Mouse (Mus musculus) midbrain, embryonic 16.5 days (tissue): ENCODE data around the gene Plekha1. TPM values are rescaled to one million over a fixed set of nuclear protein-coding genes. Genes with fewer than 3 reads are reported as not detected.

Experiments used
- ATAC-seq: fragments of 200-750 bp; cut with Nextera tagmentation; 2 replicates; pipeline ENCODE4 v1.8.0; 2017; ENCODE audit warnings: moderate TSS enrichment
- H3K27ac ChIP-seq: fragments of 300-500 bp; sonication (generic); 2 replicates; pipeline ENCODE4 v1.5.1; 2014; ENCODE audit warnings: mild to moderate bottlenecking, low read length, mixed read lengths
- H3K27me3 ChIP-seq: fragments of 300-500 bp; sonication (generic); 2 replicates; pipeline ENCODE4 v1.6.1; 2014; ENCODE audit warnings: low read depth, low read length, mixed read lengths; ENCODE audit not compliant: control insufficient read depth, insufficient read depth
- H3K36me3 ChIP-seq: fragments of 300-500 bp; sonication (generic); 2 replicates; pipeline ENCODE4 v1.6.1; 2014; ENCODE audit warnings: mild to moderate bottlenecking, low read length, moderate library complexity, mixed read lengths; ENCODE audit not compliant: control insufficient read depth, insufficient read depth
- H3K4me1 ChIP-seq: fragments of 300-500 bp; sonication (generic); 2 replicates; pipeline ENCODE4 v1.6.1; 2014; ENCODE audit warnings: mild to moderate bottlenecking, low read length, mixed read lengths; ENCODE audit not compliant: control insufficient read depth, insufficient read depth
- H3K4me2 ChIP-seq: fragments of 300-500 bp; sonication (generic); 2 replicates; pipeline ENCODE4 v1.6.1; 2014; ENCODE audit warnings: mild to moderate bottlenecking, low read length, mixed read lengths
- H3K4me3 ChIP-seq: fragments of 300-500 bp; sonication (generic); 2 replicates; pipeline ENCODE4 v1.5.1; 2014; ENCODE audit warnings: low read depth, mild to moderate bottlenecking, low read length, moderate library complexity, mixed read lengths
- H3K9ac ChIP-seq: fragments of 300-500 bp; sonication (generic); 2 replicates; pipeline ENCODE4 v1.6.1; 2014; ENCODE audit warnings: low read depth, low read length, mixed read lengths
- H3K9me3 ChIP-seq: fragments of 300-500 bp; sonication (generic); replicated peaks from 2 replicates; pipeline ENCODE4 v1.6.1; 2014; ENCODE audit warnings: mild to moderate bottlenecking, low read length, mixed read lengths; ENCODE audit not compliant: control insufficient read depth, poor library complexity, severe bottlenecking
- WGBS: fragments of 180-500 bp; shearing (Covaris S2); extraction: QIAGEN DNeasy Blood & Tissue Kit; methylation state at CpG from one replicate; pipeline ENCODE4 v1.1.7; 2014; 5-methylcytosine and 5-hydroxymethylcytosine counted together
- microRNA-seq: library from miRNA; unstranded; fragments of <30 nt; microRNA quantifications from one replicate; pipeline ENCODE4, GENCODE M21; 2017
- polyA plus RNA-seq: library from polyadenylated mRNA; unstranded; fragments of >200 nt; fragmentation: Nextera tagmentation; extraction: Ambion mirVana; gene quantifications from 2 replicates; pipeline ENCODE4 v1.2.1, GENCODE M21; 2015

Plekha1 gene
- polyA plus RNA-seq, 1 experiment from 2014 or later: 66.1 TPM

DNA sequence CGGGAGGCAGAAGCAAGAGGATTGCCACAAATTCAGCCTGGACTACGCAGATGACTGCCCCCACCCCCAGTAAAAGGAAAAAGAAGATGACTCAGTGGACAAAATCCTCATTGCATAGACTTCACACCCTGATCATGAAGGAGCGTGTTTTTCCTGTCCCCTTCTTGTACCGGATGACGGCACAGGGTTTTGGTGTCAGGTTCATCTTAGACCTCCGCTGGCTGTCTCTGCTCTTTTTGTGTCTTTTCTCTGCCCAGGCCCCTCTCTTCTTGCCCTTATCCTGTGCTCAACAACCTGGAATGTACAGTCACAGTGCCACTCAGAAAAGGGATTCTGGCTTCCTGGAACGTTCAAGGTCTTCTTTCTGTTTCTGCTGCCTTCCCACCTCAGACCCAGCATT is 84.9 kb downstream of the Plekha1 start:
- no peaks in the 10 kb centered on the region for H3K9me3 ChIP-seq
- no peak overlapping the region for H3K9ac ChIP-seq
- H3K4me2 ChIP-seq: no peak overlapping the region
- H3K27me3 ChIP-seq: no peaks in the 10 kb centered on the region
- no peaks in the 10 kb centered on the region for H3K36me3 ChIP-seq
- WGBS: 95% methylated on average over 7 of the region's 7 CpGs
- H3K4me1 ChIP-seq: no peaks in the 10 kb centered on the region
- H3K27ac ChIP-seq: no peak overlapping the region
- no peak overlapping the region for H3K4me3 ChIP-seq
- no peak for ATAC-seq

DNA sequence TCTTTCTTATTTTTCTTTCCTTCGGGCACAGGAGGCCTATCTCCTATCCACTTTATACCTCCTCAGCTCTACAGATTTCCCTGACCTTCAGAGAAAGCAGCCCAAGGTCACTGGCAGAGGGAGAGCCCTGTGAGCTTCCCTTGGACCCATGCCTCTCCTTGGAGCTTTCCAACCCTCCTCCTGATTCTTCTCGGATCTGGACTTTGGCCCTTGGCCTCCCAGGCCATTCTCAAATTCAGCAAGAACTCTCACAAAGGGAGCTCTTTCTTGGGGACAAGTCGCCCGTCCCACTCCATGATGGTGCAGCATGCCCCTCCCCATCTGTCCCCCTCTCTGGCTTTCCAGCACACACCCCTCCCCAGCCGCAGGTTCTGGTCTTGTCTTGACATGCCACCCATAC is 85.4 kb downstream of the Plekha1 start:
- WGBS: 90% methylated on average over 5 of the region's 5 CpGs
- no peaks in the 10 kb centered on the region for H3K36me3 ChIP-seq
- no peaks in the 10 kb centered on the region; the same call in 1 of the 2 replicates for H3K9me3 ChIP-seq
- H3K4me2 ChIP-seq: no peak overlapping the region
- ATAC-seq: no peak
- no peak overlapping the region for H3K9ac ChIP-seq
- H3K27me3 ChIP-seq: no peaks in the 10 kb centered on the region
- H3K4me3 ChIP-seq: no peak overlapping the region
- H3K4me1 ChIP-seq: no peaks in the 10 kb centered on the region
- H3K27ac ChIP-seq: no peak overlapping the region

DNA sequence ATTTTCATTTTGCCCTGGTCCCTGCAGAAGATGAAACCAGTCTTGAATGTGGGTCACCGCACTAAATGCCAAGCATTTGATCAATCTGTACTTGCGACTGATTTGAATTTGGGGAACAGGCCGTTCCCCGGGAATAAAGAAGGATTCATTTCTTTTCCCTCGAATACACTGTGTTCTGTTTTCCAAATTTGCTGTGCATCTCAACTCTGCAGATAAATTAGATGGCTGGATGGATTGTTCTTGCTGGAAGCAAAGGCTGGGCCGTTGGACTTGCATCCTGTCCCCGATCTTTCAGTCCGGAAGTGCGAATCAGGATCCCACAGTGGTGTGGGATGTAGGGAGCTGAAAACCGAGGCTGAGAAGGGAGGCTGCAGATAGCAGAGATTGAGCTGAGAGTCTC is 87.8 kb downstream of the Plekha1 start:
- Histone ChIP-seq H3K27ac (no peak overlapping the region), H3K4me2 (no peak overlapping the region), H3K9me3 (no peaks in the 10 kb centered on the region; the same call in 1 of the 2 replicates), H3K27me3 (no peaks in the 10 kb centered on the region), H3K4me1 (no peaks in the 10 kb centered on the region), H3K4me3 (no peak overlapping the region), H3K9ac (no peak overlapping the region), H3K36me3 (no peaks in the 10 kb centered on the region)
- ATAC-seq: no peak
- WGBS: 89% methylated on average over 10 of the region's 10 CpGs

DNA sequence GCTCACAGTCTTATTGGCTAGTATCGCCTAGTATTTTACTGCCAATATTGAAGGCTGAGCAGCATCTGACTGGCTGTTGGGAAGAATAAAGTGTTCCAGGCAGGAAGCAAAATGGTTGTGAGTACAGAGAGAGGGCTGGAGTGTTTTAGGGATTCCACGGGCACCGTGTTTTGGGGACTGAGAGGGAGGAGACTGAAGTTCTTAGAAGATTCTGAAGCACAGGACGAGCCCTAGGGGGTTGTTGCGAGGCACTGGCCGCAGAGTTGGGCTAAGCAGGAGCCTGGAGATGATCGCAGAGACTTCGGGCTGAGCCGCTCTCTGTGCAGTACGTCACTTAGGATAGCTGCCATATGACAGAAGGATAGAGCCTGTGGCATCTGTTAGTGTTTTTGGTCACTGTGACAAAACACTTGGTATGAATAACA is 88.6 kb downstream of the Plekha1 start:
- H3K9me3 ChIP-seq: no peaks in the 10 kb centered on the region; the same call in 1 of the 2 replicates
- no peak overlapping the region for H3K4me2 ChIP-seq
- H3K36me3 ChIP-seq: no peaks in the 10 kb centered on the region
- H3K4me1 ChIP-seq: no peaks in the 10 kb centered on the region
- WGBS: 87% methylated on average over 10 of the region's 10 CpGs
- H3K27ac ChIP-seq: no peak overlapping the region
- no peaks in the 10 kb centered on the region for H3K27me3 ChIP-seq
- no peak for ATAC-seq
- H3K4me3 ChIP-seq: no peak overlapping the region
- H3K9ac ChIP-seq: no peak overlapping the region

DNA sequence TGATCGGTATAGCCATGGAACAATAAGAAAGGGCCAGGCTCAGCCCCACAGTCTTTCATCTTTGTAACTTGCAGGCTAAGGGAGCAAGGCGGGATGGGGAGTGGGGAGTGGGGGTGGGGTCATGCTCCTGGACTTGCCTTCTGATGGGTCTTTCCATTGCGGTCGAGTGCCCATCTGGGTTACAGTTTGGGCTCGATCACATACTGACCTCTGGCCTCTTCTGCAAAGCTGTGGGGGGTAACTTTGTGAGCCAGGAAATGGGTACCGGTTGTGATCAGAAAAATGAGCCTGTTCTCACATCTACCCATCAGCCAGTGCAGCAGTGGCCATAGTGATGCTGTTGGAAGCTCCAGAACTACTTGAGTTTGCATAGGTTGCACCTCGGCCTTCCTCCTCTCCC is 93.0 kb downstream of the Plekha1 start:
- Histone ChIP-seq H3K9ac (no peak overlapping the region), H3K36me3 (no peaks in the 10 kb centered on the region), H3K4me3 (no peak overlapping the region), H3K4me1 (0 out of 2 replicates have a peak, but pooled peaks cover 2% of the 10 kb centered on the region), H3K4me2 (no peak overlapping the region), H3K27ac (no peak overlapping the region), H3K9me3 (no peaks in the 10 kb centered on the region; the same call in 1 of the 2 replicates), H3K27me3 (no peaks in the 10 kb centered on the region)
- WGBS: 70% methylated on average over 7 of the region's 7 CpGs
- ATAC-seq: no peak

DNA sequence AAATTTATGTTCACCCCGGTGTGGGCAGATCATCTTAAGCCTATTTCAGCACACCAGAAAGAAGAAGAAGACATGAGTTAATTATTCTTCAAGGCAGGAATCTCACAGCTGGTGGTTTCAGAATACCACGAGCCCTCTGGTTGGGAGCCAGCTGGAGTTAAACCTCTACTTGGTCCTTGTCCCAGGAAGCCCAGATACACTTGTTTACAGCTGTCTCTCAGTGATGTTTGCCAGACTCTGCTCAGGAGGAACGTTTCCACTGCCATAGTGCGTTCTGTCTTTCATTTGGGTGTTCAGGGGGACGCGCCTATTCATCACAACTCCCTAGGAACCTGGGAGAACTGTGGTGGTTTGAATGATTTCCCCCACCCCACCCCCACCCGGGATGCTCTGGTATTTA is 94.3 kb downstream of the Plekha1 start:
- ATAC-seq: no peak

DNA sequence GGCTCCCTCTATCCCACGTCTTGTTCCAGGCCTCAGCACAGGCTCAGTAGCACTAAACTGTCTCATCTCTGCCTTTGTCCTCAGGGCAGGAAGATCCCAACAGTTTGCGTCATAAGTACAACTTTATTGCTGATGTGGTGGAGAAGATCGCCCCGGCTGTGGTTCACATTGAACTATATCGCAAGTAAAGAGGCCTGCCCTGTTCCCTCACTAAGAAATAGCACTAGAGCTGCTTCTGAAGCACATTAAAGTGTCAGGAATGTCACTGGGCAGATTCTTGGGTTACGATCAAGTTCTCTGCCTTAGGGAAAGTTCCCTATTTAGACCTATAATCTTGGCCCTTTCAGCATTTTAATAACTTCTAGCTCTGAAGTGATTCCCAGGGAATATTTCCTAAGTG is 95.9 kb downstream of the Plekha1 start:
- Histone ChIP-seq H3K36me3 (no peaks in the 10 kb centered on the region), H3K4me3 (no peak overlapping the region), H3K9me3 (no peaks in the 10 kb centered on the region), H3K4me2 (no peak overlapping the region), H3K27me3 (no peaks in the 10 kb centered on the region), H3K27ac (no peak overlapping the region), H3K9ac (no peak overlapping the region), H3K4me1 (peaks cover 2% of the 10 kb centered on the region; the same call in 1 of the 2 replicates)
- WGBS: 89% methylated on average over 6 of the region's 6 CpGs
- ATAC-seq: no peak

More for the DNA sequence above, 94.3 kb downstream of the Plekha1 start:
- 0 out of 2 replicates have a peak, but pooled peaks cover 2% of the 10 kb centered on the region for H3K4me1 ChIP-seq
- 59% methylated on average over 7 of the region's 7 CpGs for WGBS
- H3K36me3 ChIP-seq: no peaks in the 10 kb centered on the region
- H3K27me3 ChIP-seq: no peaks in the 10 kb centered on the region
- H3K9ac ChIP-seq: no peak overlapping the region
- H3K27ac ChIP-seq: no peak overlapping the region
- no peak overlapping the region for H3K4me3 ChIP-seq
- no peak overlapping the region for H3K4me2 ChIP-seq
- no peaks in the 10 kb centered on the region; the same call in 1 of the 2 replicates for H3K9me3 ChIP-seq

Small RNA genes lying within 50 kb of the gene (microRNA-seq; reads per million reads assigned to microRNA genes)
- gene Mir7061: 0.86 reads per million

Other genes with a start within 250 kb of the Plekha1 start
- 0.31 TPM in 1 of 2 replicates, not detected in the other for gene Btbd16, start 91.7 kb upstream of the Plekha1 start, polyA plus RNA-seq
- 15.5 and 15.6 TPM in 2 replicates for gene Htra1, start 70.4 kb downstream of the Plekha1 start, polyA plus RNA-seq
- not detected in 2 replicates for gene Dmbt1, start 166.3 kb downstream of the Plekha1 start, polyA plus RNA-seq